Mouse (Mus musculus) CH12.LX (cell line): ENCODE data around the gene Fgfr2. TPM values are rescaled to one million over a fixed set of nuclear protein-coding genes. Genes with fewer than 3 reads are reported as not detected.

Source experiments
- DNase-seq: peaks from one replicate; pipeline ENCODE4 v3.0.0-alpha.2; 2013; ENCODE audit errors: extremely low read depth
- H3K27ac ChIP-seq: 2 replicates; pipeline ENCODE4 v1.5.1; 2012; ENCODE audit warnings: low read depth, mild to moderate bottlenecking, control low read depth, moderate library complexity; ENCODE audit not compliant: insufficient read depth
- H3K27me3 ChIP-seq: replicated peaks from 2 replicates; pipeline ENCODE3; 2012; ENCODE audit warnings: inconsistent platforms
- H3K36me3 ChIP-seq, 2 experiments: replicated peaks in 1 of 2; 2 replicates each; pipeline versions ENCODE3 to v1.6.1; 2012; ENCODE audit warnings: inconsistent platforms in 1 of 2, low read length in 1 of 2, mild to moderate bottlenecking in 1 of 2, mixed read lengths in 1 of 2, moderate library complexity in 1 of 2; ENCODE audit not compliant: control insufficient read depth in 1 of 2, insufficient read depth in 1 of 2
- H3K4me1 ChIP-seq, 2 experiments: 2 replicates each; pipeline ENCODE4 v1.6.1; 2012; ENCODE audit warnings: inconsistent platforms in 1 of 2, moderate library complexity in 1 of 2; ENCODE audit not compliant: insufficient read depth in 2 of 2, control insufficient read depth in 1 of 2
- H3K4me2 ChIP-seq: 2 replicates; pipeline ENCODE4 v1.6.1; 2012; ENCODE audit warnings: low read depth, mild to moderate bottlenecking, control low read depth; ENCODE audit not compliant: poor library complexity, insufficient read depth, severe bottlenecking
- H3K4me3 ChIP-seq, 3 experiments: fragments of 150-350 bp in 1 of 3; sonication (generic) in 1 of 3; replicated peaks in 1 of 3; 2 replicates each; pipeline versions ENCODE3 to v1.5.1; 2011 to 2012; ENCODE audit warnings: low read depth in 2 of 3, low read length in 2 of 3, mild to moderate bottlenecking in 2 of 3, moderate library complexity in 2 of 3, control low read depth in 1 of 3, improper control_type of control experiment in 1 of 3, inconsistent platforms in 1 of 3, mixed read lengths in 1 of 3; ENCODE audit not compliant: poor library complexity in 1 of 3
- H3K79me2 ChIP-seq: replicated peaks from 2 replicates; pipeline ENCODE4 v1.6.1; 2012; ENCODE audit warnings: mild to moderate bottlenecking, moderate library complexity; ENCODE audit not compliant: control insufficient read depth, poor library complexity, insufficient read depth, severe bottlenecking; ENCODE audit errors: extremely low read depth
- H3K9ac ChIP-seq: 2 replicates; pipeline ENCODE4 v1.6.1; 2012; ENCODE audit warnings: low read depth, mild to moderate bottlenecking, control low read depth, moderate library complexity; ENCODE audit not compliant: insufficient read depth
- H3K9me3 ChIP-seq: replicated peaks from 2 replicates; pipeline ENCODE3; 2012; ENCODE audit warnings: low read length, inconsistent platforms, mixed read lengths
- CHD1 ChIP-seq: IDR thresholded peaks from 2 replicates; pipeline ENCODE4 v1.6.1; 2012; ENCODE audit warnings: low read depth, low read length, improper control_type of control experiment, inconsistent platforms
- CHD2 ChIP-seq: IDR thresholded peaks from 2 replicates; pipeline ENCODE4 v1.6.1; 2011; ENCODE audit warnings: low read length, improper control_type of control experiment
- CTCF ChIP-seq, 2 experiments: IDR thresholded peaks in 1 of 2; conservative IDR thresholded peaks in 1 of 2; 2 replicates each; pipeline ENCODE4 v1.5.1; 2011 to 2012; ENCODE audit warnings: low read depth in 2 of 2, low read length in 2 of 2, improper control_type of control experiment in 1 of 2, inconsistent platforms in 1 of 2, mild to moderate bottlenecking in 1 of 2, moderate library complexity in 1 of 2
- ELF1 ChIP-seq: IDR thresholded peaks from 2 replicates; pipeline ENCODE4 v1.6.1; 2014; ENCODE audit warnings: low read depth, mild to moderate bottlenecking, inconsistent platforms, low read length, improper control_type of control experiment
- EP300 ChIP-seq: IDR thresholded peaks from 2 replicates; pipeline ENCODE4 v1.6.1; 2011; ENCODE audit warnings: low read length, improper control_type of control experiment
- ETS1 ChIP-seq: conservative IDR thresholded peaks from 2 replicates; pipeline ENCODE4 v1.6.1; 2012; ENCODE audit warnings: low read depth, mild to moderate bottlenecking, inconsistent platforms, low read length, improper control_type of control experiment, moderate library complexity
- HCFC1 ChIP-seq: IDR thresholded peaks from 2 replicates; pipeline ENCODE4 v1.6.1; 2012; ENCODE audit warnings: low read depth, mild to moderate bottlenecking, inconsistent platforms, low read length, improper control_type of control experiment
- IRF4 ChIP-seq: IDR thresholded peaks from 2 replicates; pipeline ENCODE4 v1.6.1; 2014; ENCODE audit warnings: low read depth, mild to moderate bottlenecking, inconsistent platforms, low read length, improper control_type of control experiment
- JUND ChIP-seq: conservative IDR thresholded peaks from 2 replicates; pipeline ENCODE4 v1.6.1; 2011; ENCODE audit warnings: low read depth, low read length, improper control_type of control experiment
- KAT2A ChIP-seq: IDR thresholded peaks from 2 replicates; pipeline ENCODE4 v1.6.1; 2012; ENCODE audit warnings: low read length, improper control_type of control experiment, inconsistent platforms; ENCODE audit not compliant: insufficient replicate concordance
- MAFK ChIP-seq: IDR thresholded peaks from 2 replicates; pipeline ENCODE4 v1.6.1; 2011; ENCODE audit warnings: low read length, improper control_type of control experiment; ENCODE audit not compliant: insufficient replicate concordance
- MAX ChIP-seq: IDR thresholded peaks from 2 replicates; pipeline ENCODE4 v1.6.1; 2011; ENCODE audit warnings: low read length, improper control_type of control experiment
- MXI1 ChIP-seq: IDR thresholded peaks from 2 replicates; pipeline ENCODE4 v1.6.1; 2011; ENCODE audit warnings: mild to moderate bottlenecking, low read depth, low read length, improper control_type of control experiment
- MYC ChIP-seq: IDR thresholded peaks from 2 replicates; pipeline ENCODE4 v1.6.1; 2011; ENCODE audit warnings: low read depth, mild to moderate bottlenecking, improper control_type of control experiment, low read length
- NELFE ChIP-seq: IDR thresholded peaks from 2 replicates; pipeline ENCODE4 v1.6.1; 2011; ENCODE audit warnings: low read depth, low read length, improper control_type of control experiment
- NRF1 ChIP-seq: IDR thresholded peaks from 2 replicates; pipeline ENCODE4 v1.6.1; 2014; ENCODE audit warnings: low read depth, mild to moderate bottlenecking, inconsistent platforms, low read length, improper control_type of control experiment, moderate library complexity
- PAX5 ChIP-seq: IDR thresholded peaks from 2 replicates; pipeline ENCODE4 v1.6.1; 2012; ENCODE audit warnings: low read length, inconsistent platforms, mixed read lengths
- POLR2A ChIP-seq: IDR thresholded peaks from 2 replicates; pipeline ENCODE4 v1.6.1; 2011; ENCODE audit warnings: low read depth, mild to moderate bottlenecking, improper control_type of control experiment, low read length
- POLR2AphosphoS2 ChIP-seq: IDR thresholded peaks from 2 replicates; pipeline ENCODE4 v1.6.1; 2011; ENCODE audit warnings: low read depth, low read length, improper control_type of control experiment
- RCOR1 ChIP-seq: conservative IDR thresholded peaks from 2 replicates; pipeline ENCODE4 v1.6.1; 2012; ENCODE audit warnings: low read depth, mild to moderate bottlenecking, inconsistent platforms, low read length, improper control_type of control experiment
- SIN3A ChIP-seq: IDR thresholded peaks from 2 replicates; pipeline ENCODE4 v1.6.1; 2012; ENCODE audit warnings: low read length, improper control_type of control experiment, inconsistent platforms
- TBP ChIP-seq: conservative IDR thresholded peaks from 2 replicates; pipeline ENCODE4 v1.6.1; 2011; ENCODE audit warnings: low read depth, low read length, improper control_type of control experiment
- TCF12 ChIP-seq: IDR thresholded peaks from 2 replicates; pipeline ENCODE4 v1.6.1; 2014; ENCODE audit warnings: low read depth, mild to moderate bottlenecking, inconsistent platforms, low read length, improper control_type of control experiment
- UBTF ChIP-seq: IDR thresholded peaks from 2 replicates; pipeline ENCODE4 v1.6.1; 2012; ENCODE audit warnings: low read depth, mild to moderate bottlenecking, inconsistent platforms, low read length, improper control_type of control experiment, moderate library complexity
- USF1 ChIP-seq: IDR thresholded peaks from 2 replicates; pipeline ENCODE4 v1.6.1; 2014; ENCODE audit warnings: low read depth, mild to moderate bottlenecking, inconsistent platforms, low read length, improper control_type of control experiment
- USF2 ChIP-seq: conservative IDR thresholded peaks from 2 replicates; pipeline ENCODE4 v1.6.1; 2011; ENCODE audit warnings: low read depth, low read length, improper control_type of control experiment
- ZC3H11A ChIP-seq: IDR thresholded peaks from 2 replicates; pipeline ENCODE4 v1.6.1; 2012; ENCODE audit warnings: low read depth, mild to moderate bottlenecking, inconsistent platforms, low read length, improper control_type of control experiment
- ZMIZ1 ChIP-seq: IDR thresholded peaks from 2 replicates; pipeline ENCODE4 v1.6.1; 2012; ENCODE audit warnings: low read depth, mild to moderate bottlenecking, inconsistent platforms, low read length, improper control_type of control experiment
- dilution Hi-C: fragments of 300-500 bp; cut with MboI; formaldehyde crosslinking; loops from 2 replicates; pipeline ENCODE4 v1.14.3; 2020; ENCODE audit warnings: low sequenced_read_pairs; ENCODE audit not compliant: extremely low pct_unique_long_range_greater_than_20kb, extremely low pct_ligation_motif_present
- in situ Hi-C: fragments of 300-500 bp; cut with MboI; formaldehyde crosslinking; loops from 3 replicates; pipeline ENCODE4 v1.14.3; 2019; ENCODE audit warnings: low sequenced_read_pairs, low pct_ligation_motif_present, low pct_unique_long_range_greater_than_20kb, mixed read lengths
- polyA plus RNA-seq: library from polyadenylated mRNA; unstranded; fragments of >175 nt; gene quantifications from 2 replicates; pipeline ENCODE4 v1.2.1, GENCODE M21; 2012; ENCODE audit warnings: low read depth; ENCODE audit not compliant: insufficient read length
- total RNA-seq, 2 experiments: library from RNA; depleted of rRNA; stranded (reverse); fragments of 300-350 nt in 1 of 2; fragments of >200 nt in 1 of 2; gene quantifications; 2 replicates each; pipeline ENCODE4 v1.2.3; 2012 to 2014

The Fgfr2 gene
- total and polyA plus RNA-seq, 3 experiments: not detected

DNA sequence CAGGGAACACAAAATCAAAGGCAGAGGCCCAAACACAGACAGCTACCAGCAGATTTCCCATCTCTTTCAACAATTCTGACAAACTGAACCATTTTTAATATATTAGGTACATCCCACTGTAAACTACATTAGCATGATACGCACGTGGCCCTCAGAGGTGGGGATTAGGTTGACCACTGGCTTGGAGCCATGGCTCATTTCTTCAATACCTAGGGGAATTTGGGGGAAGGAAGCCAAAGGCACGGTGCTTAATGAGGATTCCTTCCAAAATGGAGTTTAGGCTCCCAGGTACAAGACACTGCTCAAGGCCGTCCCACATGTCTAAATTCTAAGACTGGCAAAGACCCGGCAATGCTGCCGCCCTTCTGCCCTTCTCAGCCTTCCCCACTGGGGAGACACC is 120.9 kb downstream of the Fgfr2 start:
- Histone ChIP-seq H3K27me3 (no peaks in the 10 kb centered on the region), H3K79me2 (no peaks in the 10 kb centered on the region), H3K36me3 (peaks cover 8 to 41% of the 10 kb centered on the region in 2 experiments), H3K4me3 (peak overlapping the region; percentile 49 to 60 (median 52)), H3K4me2 (peak overlapping the region; percentile 47; the same call in 1 of the 2 replicates), H3K9ac (peak overlapping the region; percentile 39; the same call in 1 of the 2 replicates), H3K4me1 (peaks cover 19 to 36% of the 10 kb centered on the region in 2 experiments), H3K9me3 (no peaks in the 10 kb centered on the region), H3K27ac (no peak overlapping the region)
- TF ChIP-seq MAFK: no peak
- TF ChIP-seq UBTF: no peak
- no peak for TF ChIP-seq CHD1
- TF ChIP-seq USF2: no peak
- TF ChIP-seq NRF1: no peak
- no peak for TF ChIP-seq HCFC1
- TF ChIP-seq CHD2: no peak
- no peak for TF ChIP-seq POLR2AphosphoS2
- TF ChIP-seq TBP: no peak
- TF ChIP-seq RCOR1: no peak
- TF ChIP-seq POLR2A: no peak
- TF ChIP-seq MXI1: no peak
- no peak for TF ChIP-seq ETS1
- no peak for TF ChIP-seq ZC3H11A
- no peak for TF ChIP-seq PAX5
- no peak for TF ChIP-seq ZMIZ1
- no peak for TF ChIP-seq EP300
- TF ChIP-seq MAX: no peak
- dilution Hi-C loops (no loop called here), in situ Hi-C loops (loop anchor here (5.0 kb wide), 1 partner anchor 350 kb away; no protein-coding TSS in a partner anchor)
- DNase-seq: no peak

GRCm38 (mm10) chr7:133001388-133001787 is 121.8 kb downstream of the Fgfr2 start:
- H3K4me1 ChIP-seq: peaks cover 16 to 36% of the 10 kb centered on the region in 2 experiments
- dilution Hi-C loops (no loop called here), in situ Hi-C loops (loop anchor here (5.0 kb wide), 1 partner anchor 349 kb away; no protein-coding TSS in a partner anchor)
- no peak for TF ChIP-seq IRF4
- TF ChIP-seq USF1: no peak
- TF ChIP-seq ELF1: no peak
- TF ChIP-seq MYC: no peak
- TF ChIP-seq TCF12: no peak
- no peak for TF ChIP-seq JUND
- no peak for TF ChIP-seq POLR2AphosphoS2
- TF ChIP-seq USF2: no peak
- no peak for TF ChIP-seq CHD2
- TF ChIP-seq KAT2A: no peak
- TF ChIP-seq PAX5: no peak
- TF ChIP-seq NELFE: no peak
- no peak for TF ChIP-seq RCOR1
- TF ChIP-seq SIN3A: no peak
- TF ChIP-seq POLR2A: no peak
- no peak for TF ChIP-seq CTCF (conservative IDR thresholded peaks at IDR 0.05 in 1 of 2, IDR thresholded peaks at IDR 0.05 in 1 of 2; ENCODE audit: low read depth in 2 of 2, low read length in 2 of 2)
- no peak for TF ChIP-seq ZMIZ1
- no peaks in the 10 kb centered on the region for H3K9me3 ChIP-seq
- no peaks in the 10 kb centered on the region for H3K79me2 ChIP-seq
- H3K27me3 ChIP-seq: no peaks in the 10 kb centered on the region
- H3K4me3 ChIP-seq: no peak overlapping the region
- no peak overlapping the region for H3K4me2 ChIP-seq
- H3K27ac ChIP-seq: no peak overlapping the region
- no peak overlapping the region for H3K9ac ChIP-seq
- peaks cover 8 to 50% of the 10 kb centered on the region in 2 experiments for H3K36me3 ChIP-seq
- DNase-seq: no peak
